Mouse (Mus musculus) erythroblast, embryonic 14.5 days (primary cell): ENCODE data around the gene Krt33a. TPM values are rescaled to one million over a fixed set of nuclear protein-coding genes. Genes with fewer than 3 reads are reported as not detected.

ENCODE experiments used
- H3K27me3 ChIP-seq: 2 replicates; pipeline ENCODE4 v1.6.1; 2012; ENCODE audit warnings: inconsistent platforms; ENCODE audit not compliant: control insufficient read depth
- H3K36me3 ChIP-seq: 2 replicates; pipeline ENCODE4 v1.6.1; 2012; ENCODE audit warnings: mild to moderate bottlenecking, inconsistent platforms; ENCODE audit not compliant: control insufficient read depth
- H3K4me1 ChIP-seq: 2 replicates; pipeline ENCODE4 v1.6.1; 2012; ENCODE audit warnings: inconsistent platforms; ENCODE audit not compliant: control insufficient read depth
- H3K4me3 ChIP-seq: replicated peaks from 2 replicates; pipeline ENCODE3; 2012; ENCODE audit warnings: moderate library complexity, mild to moderate bottlenecking, inconsistent platforms
- H3K9me3 ChIP-seq: 2 replicates; pipeline ENCODE4 v1.6.1; 2012; ENCODE audit warnings: low read length, inconsistent platforms, mixed read lengths; ENCODE audit not compliant: control insufficient read depth
- GATA1 ChIP-seq: IDR thresholded peaks from 2 replicates; pipeline ENCODE4 v1.6.1; 2012; ENCODE audit warnings: low read length, inconsistent platforms, mixed read lengths
- TAL1 ChIP-seq: IDR thresholded peaks from 3 replicates; pipeline ENCODE4 v1.6.1; 2012; ENCODE audit warnings: low read length, inconsistent platforms, mixed read lengths
- polyA plus RNA-seq: library from polyadenylated mRNA; stranded (reverse); fragments of >175 nt; gene quantifications from 2 replicates; pipeline ENCODE4 v1.2.3, GENCODE M21; 2012

The Krt33a gene
- polyA plus RNA-seq: not detected in 2 replicates

GRCm38 (mm10) chr11:100016112-100016511 lies at the start of gene Krt33a:
Krt33a (minus strand) TSS chr11:100016212.
- H3K9me3 ChIP-seq: peaks cover 2% of the 10 kb centered on the region; the same call in 1 of the 2 replicates
- TF ChIP-seq TAL1 (no peak), GATA1 (no peak)
- no peak within 1 kb of the TSS for H3K4me3 ChIP-seq
- no peaks in the 10 kb centered on the region for H3K36me3 ChIP-seq
- no peaks in the 10 kb centered on the region for H3K27me3 ChIP-seq
- no peaks in the 10 kb centered on the region for H3K4me1 ChIP-seq

DNA sequence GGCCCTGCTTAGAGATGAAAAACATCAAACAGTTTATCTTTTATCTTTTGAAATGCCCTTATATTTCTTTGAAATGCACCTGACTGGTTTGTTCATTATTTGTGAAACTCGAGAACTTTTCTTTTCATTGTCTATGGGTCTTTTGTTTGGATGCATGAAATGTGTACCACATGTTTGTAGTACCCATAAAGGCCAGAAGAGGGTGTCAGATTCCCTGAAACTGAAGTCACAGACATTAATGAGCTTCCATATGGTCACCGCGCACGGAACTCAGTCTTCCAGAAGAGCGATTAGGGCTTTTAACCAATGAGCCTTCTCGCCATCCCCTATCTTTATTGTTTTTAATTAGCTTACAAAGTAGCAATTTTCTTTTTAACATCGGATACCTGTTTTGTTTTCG lies 42.9 kb upstream of the Krt33a start:
- Histone ChIP-seq H3K36me3 (no peaks in the 10 kb centered on the region), H3K4me3 (no peak overlapping the region), H3K27me3 (no peaks in the 10 kb centered on the region), H3K4me1 (no peaks in the 10 kb centered on the region), H3K9me3 (no peaks in the 10 kb centered on the region)
- TF ChIP-seq TAL1: no peak

DNA sequence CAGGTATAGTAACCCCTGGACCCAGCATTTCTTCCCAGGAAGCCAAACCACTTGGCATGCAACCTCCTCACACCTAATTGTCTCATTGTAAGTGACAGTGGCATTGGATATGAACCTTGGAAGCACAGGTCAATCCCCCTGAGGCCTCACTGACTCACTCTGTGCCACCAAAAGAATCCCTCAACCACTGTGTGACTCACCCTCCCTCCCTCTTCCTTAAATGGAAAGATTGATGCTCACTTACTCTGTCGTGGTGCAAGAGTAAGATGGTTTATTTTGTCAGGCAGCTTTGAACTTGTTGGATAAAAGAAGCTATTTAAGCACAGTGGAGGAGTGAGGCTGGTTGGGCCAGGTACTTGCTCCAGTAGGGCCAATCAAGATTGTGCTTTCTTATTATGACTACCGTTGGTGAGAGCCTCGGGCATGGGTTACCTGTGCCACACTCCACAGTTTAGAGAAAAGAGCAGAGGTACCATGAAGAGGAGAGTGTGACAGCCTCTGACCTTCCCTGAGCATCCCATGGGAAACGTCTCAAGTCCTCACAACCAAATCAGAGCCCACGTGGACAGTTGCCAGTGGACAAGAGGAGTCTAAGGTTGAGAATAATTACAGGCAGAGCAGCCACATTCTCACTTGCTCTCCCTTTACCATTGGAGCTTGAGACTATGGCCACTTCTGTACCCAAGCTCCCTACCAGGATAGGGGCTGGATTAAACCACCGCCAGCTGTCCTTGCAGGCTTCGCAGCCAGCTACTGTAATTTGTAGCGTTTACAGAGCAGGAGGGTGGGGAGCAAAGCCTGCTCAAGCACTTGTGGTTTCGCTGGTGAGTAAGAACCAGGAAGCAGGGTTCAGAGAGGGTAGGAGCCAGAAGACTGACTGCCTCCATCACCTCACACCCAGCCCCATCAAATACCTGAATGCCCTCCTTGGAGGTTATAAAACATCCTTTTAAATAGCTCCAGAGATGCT lies 40.0 kb upstream of the Krt33a start:
- Histone ChIP-seq H3K36me3 (no peaks in the 10 kb centered on the region), H3K27me3 (no peaks in the 10 kb centered on the region), H3K4me3 (no peak overlapping the region), H3K9me3 (peaks cover 5% of the 10 kb centered on the region), H3K4me1 (no peaks in the 10 kb centered on the region)
- TF ChIP-seq GATA1 (no peak), TAL1 (no peak)

- no peaks in the 10 kb centered on the region for H3K27me3 ChIP-seq
- H3K4me1 ChIP-seq: no peaks in the 10 kb centered on the region
- H3K9me3 ChIP-seq: peaks cover 10% of the 10 kb centered on the region
- no peaks in the 10 kb centered on the region for H3K36me3 ChIP-seq
- H3K4me3 ChIP-seq: no peak within 1 kb of the TSS
- TF ChIP-seq GATA1 (no peak), TAL1 (no peak)
Observed at GRCm38 (mm10) chr11:100050451-100050850, 34.4 kb upstream of the Krt33a start, which contains the start of gene Krt31. Krt31 (minus strand) TSS chr11:100050551.

GRCm38 (mm10) chr11:100047193-100047592 lies 31.2 kb upstream of the Krt33a start:
- H3K27me3 ChIP-seq: no peaks in the 10 kb centered on the region
- no peak for TF ChIP-seq TAL1
- no peak for TF ChIP-seq GATA1
- no peaks in the 10 kb centered on the region for H3K36me3 ChIP-seq
- peaks cover 5% of the 10 kb centered on the region for H3K9me3 ChIP-seq
- no peaks in the 10 kb centered on the region for H3K4me1 ChIP-seq
- H3K4me3 ChIP-seq: no peak overlapping the region

GRCm38 (mm10) chr11:100046303-100046866 lies 30.4 kb upstream of the Krt33a start:
- no peak overlapping the region for H3K4me3 ChIP-seq
- TF ChIP-seq TAL1 (no peak), GATA1 (no peak)
- peaks cover 5% of the 10 kb centered on the region for H3K9me3 ChIP-seq
- no peaks in the 10 kb centered on the region for H3K4me1 ChIP-seq
- H3K36me3 ChIP-seq: no peaks in the 10 kb centered on the region
- H3K27me3 ChIP-seq: no peaks in the 10 kb centered on the region

GRCm38 (mm10) chr11:100041454-100041853 lies 25.4 kb upstream of the Krt33a start, which contains the start of gene Krt34:
Krt34 (minus strand) TSS chr11:100041554.
- TF ChIP-seq GATA1: no peak
- TF ChIP-seq TAL1: no peak
- no peaks in the 10 kb centered on the region for H3K36me3 ChIP-seq
- H3K9me3 ChIP-seq: peaks cover 5% of the 10 kb centered on the region; the same call in 1 of the 2 replicates
- H3K4me3 ChIP-seq: no peak within 1 kb of the TSS
- H3K27me3 ChIP-seq: no peaks in the 10 kb centered on the region
- H3K4me1 ChIP-seq: no peaks in the 10 kb centered on the region

GRCm38 (mm10) chr11:100029768-100030167 lies 13.8 kb upstream of the Krt33a start, which contains the start of gene Krt33b:
Krt33b (minus strand) TSS chr11:100029868.
- Histone ChIP-seq H3K27me3 (no peaks in the 10 kb centered on the region), H3K36me3 (no peaks in the 10 kb centered on the region), H3K9me3 (no peaks in the 10 kb centered on the region), H3K4me1 (no peaks in the 10 kb centered on the region), H3K4me3 (no peak within 1 kb of the TSS)
- TF ChIP-seq GATA1 (no peak), TAL1 (no peak)

GRCm38 (mm10) chr11:100021438-100021837 lies 5.4 kb upstream of the Krt33a start:
- TF ChIP-seq TAL1: no peak
- no peak for TF ChIP-seq GATA1
- Histone ChIP-seq H3K4me1 (no peaks in the 10 kb centered on the region), H3K27me3 (no peaks in the 10 kb centered on the region), H3K9me3 (no peaks in the 10 kb centered on the region; the same call in 1 of the 2 replicates), H3K36me3 (no peaks in the 10 kb centered on the region), H3K4me3 (no peak overlapping the region)
